Mouse (Mus musculus): ENCODE results near the gene Ccdc66. TPM values are rescaled to one million over a fixed set of nuclear protein-coding genes. Genes with fewer than 3 reads are reported as not detected.
A peak's percentile ranks its signal among the peaks of the same experiment; 100 is the strongest.

Gene Ccdc66
- 2.2 and 7.1 TPM in 2 replicates for total RNA-seq (2014; rRNA removed; ENCODE audit: low replicate concordance)
- 4.8 and 5.6 TPM in 2 replicates for polyA plus RNA-seq (2015; fragmentation: Nextera tagmentation; extraction: Ambion mirVana)

GRCm38 (mm10) chr14:27507894-27508643 lies at the start of gene Ccdc66:
Gene Ccdc66 (minus strand): TSS chr14:27508460.
- peak; percentile 87 for DNase-seq (ENCODE audit: low spot score)
- TF ChIP-seq EP300 (IDR thresholded peaks at IDR 0.05; ENCODE audit: low read depth) (0 out of 2 replicates have a peak, but pooled peaks have one; percentile 55), CTCF (IDR thresholded peaks at IDR 0.05; ENCODE audit: low read depth) (no peak)
- peak within 1 kb of the TSS; percentile 69 for H3K4me2 ChIP-seq (ENCODE audit: low read depth, low read length)
- WGBS: under 1% methylated on average over 51 of the region's 51 CpGs
- H3K36me3 ChIP-seq (replicated peaks; ENCODE audit: control insufficient read depth, insufficient read depth, low read length): no peaks in the 10 kb centered on the region
- ATAC-seq (ENCODE audit: insufficient read depth, low read depth): peak; percentile 98
- H3K4me3 ChIP-seq (ENCODE audit: low read depth, low read length): peak within 1 kb of the TSS; percentile 89
- H3K27ac ChIP-seq (ENCODE audit: low read depth): peak within 1 kb of the TSS; percentile 71
- no peaks in the 10 kb centered on the region for H3K9me3 ChIP-seq (replicated peaks; ENCODE audit: control insufficient read depth, low read length)
- peak within 1 kb of the TSS; percentile 67 for H3K9ac ChIP-seq (replicated peaks; ENCODE audit: low read depth, low read length)
- no peaks in the 10 kb centered on the region for H3K27me3 ChIP-seq (ENCODE audit: control insufficient read depth, insufficient read depth, low read length)
- H3K4me1 ChIP-seq (ENCODE audit: control insufficient read depth, insufficient read depth): 0 out of 2 replicates have a peak, but pooled peaks cover 3% of the 10 kb centered on the region

- Histone ChIP-seq H3K27me3 (ENCODE audit: control insufficient read depth, insufficient read depth, low read length) (no peaks in the 10 kb centered on the region), H3K9ac (replicated peaks; ENCODE audit: low read depth, low read length) (no peak overlapping the region), H3K27ac (ENCODE audit: low read depth) (no peak overlapping the region), H3K4me3 (ENCODE audit: low read depth, low read length) (no peak overlapping the region), H3K4me1 (ENCODE audit: control insufficient read depth, insufficient read depth) (no peaks in the 10 kb centered on the region), H3K4me2 (ENCODE audit: low read depth, low read length) (no peak overlapping the region), H3K36me3 (replicated peaks; ENCODE audit: control insufficient read depth, insufficient read depth, low read length) (no peaks in the 10 kb centered on the region), H3K9me3 (replicated peaks; ENCODE audit: control insufficient read depth, low read length) (no peaks in the 10 kb centered on the region)
- TF ChIP-seq EP300 (IDR thresholded peaks at IDR 0.05; ENCODE audit: low read depth) (no peak), CTCF (IDR thresholded peaks at IDR 0.05; ENCODE audit: low read depth) (no peak)
- WGBS: 80% methylated on average over 4 of the region's 4 CpGs
- DNase-seq (ENCODE audit: low spot score) (no peak), ATAC-seq (ENCODE audit: insufficient read depth, low read depth) (no peak)
These were observed 35.7 kb upstream of the Ccdc66 start for GRCm38 (mm10) chr14:27543838-27544426.

- Histone ChIP-seq H3K4me3 (ENCODE audit: low read depth, low read length) (no peak overlapping the region), H3K4me2 (ENCODE audit: low read depth, low read length) (no peak overlapping the region), H3K9me3 (replicated peaks; ENCODE audit: control insufficient read depth, low read length) (no peaks in the 10 kb centered on the region), H3K4me1 (ENCODE audit: control insufficient read depth, insufficient read depth) (no peaks in the 10 kb centered on the region), H3K36me3 (replicated peaks; ENCODE audit: control insufficient read depth, insufficient read depth, low read length) (no peaks in the 10 kb centered on the region), H3K27me3 (ENCODE audit: control insufficient read depth, insufficient read depth, low read length) (no peaks in the 10 kb centered on the region), H3K9ac (replicated peaks; ENCODE audit: low read depth, low read length) (no peak overlapping the region), H3K27ac (ENCODE audit: low read depth) (no peak overlapping the region)
- WGBS: 57% methylated on average over 3 of the region's 3 CpGs
- ATAC-seq (ENCODE audit: insufficient read depth, low read depth): no peak
- DNase-seq (ENCODE audit: low spot score): no peak
- TF ChIP-seq CTCF (IDR thresholded peaks at IDR 0.05; ENCODE audit: low read depth) (no peak), EP300 (IDR thresholded peaks at IDR 0.05; ENCODE audit: low read depth) (no peak)
These were observed 28.2 kb upstream of the Ccdc66 start for GRCm38 (mm10) chr14:27536441-27536840.

- Histone ChIP-seq H3K4me2 (ENCODE audit: low read depth, low read length) (no peak overlapping the region), H3K36me3 (replicated peaks; ENCODE audit: control insufficient read depth, insufficient read depth, low read length) (no peaks in the 10 kb centered on the region), H3K27ac (ENCODE audit: low read depth) (no peak overlapping the region), H3K4me3 (ENCODE audit: low read depth, low read length) (no peak overlapping the region), H3K9me3 (replicated peaks; ENCODE audit: control insufficient read depth, low read length) (0 out of 2 replicates have a peak, but pooled peaks cover 5% of the 10 kb centered on the region), H3K27me3 (ENCODE audit: control insufficient read depth, insufficient read depth, low read length) (no peaks in the 10 kb centered on the region), H3K4me1 (ENCODE audit: control insufficient read depth, insufficient read depth) (no peaks in the 10 kb centered on the region), H3K9ac (replicated peaks; ENCODE audit: low read depth, low read length) (no peak overlapping the region)
- TF ChIP-seq CTCF (IDR thresholded peaks at IDR 0.05; ENCODE audit: low read depth): no peak
- TF ChIP-seq EP300 (IDR thresholded peaks at IDR 0.05; ENCODE audit: low read depth): no peak
- ATAC-seq (ENCODE audit: insufficient read depth, low read depth) (no peak), DNase-seq (ENCODE audit: low spot score) (no peak)
These were observed 16.3 kb upstream of the Ccdc66 start for GRCm38 (mm10) chr14:27524541-27524940.

GRCm38 (mm10) chr14:27508644-27509301 lies 513 bp upstream of the Ccdc66 start:
- H3K4me3 ChIP-seq (ENCODE audit: low read depth, low read length): peak overlapping the region; percentile 89
- ATAC-seq (ENCODE audit: insufficient read depth, low read depth): peak; percentile 62
- no peak for DNase-seq (ENCODE audit: low spot score)
- no peaks in the 10 kb centered on the region for H3K27me3 ChIP-seq (ENCODE audit: control insufficient read depth, insufficient read depth, low read length)
- TF ChIP-seq EP300 (IDR thresholded peaks at IDR 0.05; ENCODE audit: low read depth) (no peak), CTCF (IDR thresholded peaks at IDR 0.05; ENCODE audit: low read depth) (no peak)
- no peaks in the 10 kb centered on the region for H3K9me3 ChIP-seq (replicated peaks; ENCODE audit: control insufficient read depth, low read length)
- H3K36me3 ChIP-seq (replicated peaks; ENCODE audit: control insufficient read depth, insufficient read depth, low read length): no peaks in the 10 kb centered on the region
- H3K4me2 ChIP-seq (ENCODE audit: low read depth, low read length): peak overlapping the region; percentile 69
- WGBS: 17% methylated on average over 15 of the region's 15 CpGs
- H3K4me1 ChIP-seq (ENCODE audit: control insufficient read depth, insufficient read depth): 0 out of 2 replicates have a peak, but pooled peaks cover 3% of the 10 kb centered on the region
- H3K9ac ChIP-seq (replicated peaks; ENCODE audit: low read depth, low read length): peak overlapping the region; percentile 67
- peak overlapping the region; percentile 71 for H3K27ac ChIP-seq (ENCODE audit: low read depth)
